Mouse (Mus musculus) spleen, embryonic (tissue): ENCODE data around the gene 4933411K16Rik.
"Not testable (repeated sequence)": the region's sequence is repeated elsewhere in the genome, so short reads cannot be mapped to it uniquely, and the experiment has no call there.

Experiments used
- CTCF ChIA-PET: fragments of 350-600 bp; sonication (Branson Sonifier 250); formaldehyde crosslinking; loops from one replicate; lab custom pipeline; 2022; lab: Charles Lee

Gene 4933411K16Rik

DNA sequence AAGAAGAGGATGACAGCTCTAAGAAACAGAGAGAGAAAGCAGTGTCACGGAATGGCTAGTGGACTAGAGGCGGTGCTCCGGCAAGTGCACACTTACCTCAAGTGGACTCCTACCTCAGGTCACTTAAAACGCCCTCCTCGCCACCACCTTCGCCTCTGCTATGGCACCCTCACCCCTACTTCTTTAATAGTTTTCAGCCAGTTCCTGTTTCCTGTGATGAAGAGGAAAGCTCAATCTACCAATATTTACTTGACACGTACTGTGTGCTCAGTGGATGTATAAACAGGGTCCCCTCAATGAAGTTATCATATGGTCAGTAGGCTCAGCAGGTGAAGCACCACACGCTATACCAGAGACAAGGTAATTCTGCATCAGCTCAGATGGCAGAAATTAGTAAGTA lies 26.5 kb downstream of the 4933411K16Rik start:
- CTCF ChIA-PET: no interaction called here

DNA sequence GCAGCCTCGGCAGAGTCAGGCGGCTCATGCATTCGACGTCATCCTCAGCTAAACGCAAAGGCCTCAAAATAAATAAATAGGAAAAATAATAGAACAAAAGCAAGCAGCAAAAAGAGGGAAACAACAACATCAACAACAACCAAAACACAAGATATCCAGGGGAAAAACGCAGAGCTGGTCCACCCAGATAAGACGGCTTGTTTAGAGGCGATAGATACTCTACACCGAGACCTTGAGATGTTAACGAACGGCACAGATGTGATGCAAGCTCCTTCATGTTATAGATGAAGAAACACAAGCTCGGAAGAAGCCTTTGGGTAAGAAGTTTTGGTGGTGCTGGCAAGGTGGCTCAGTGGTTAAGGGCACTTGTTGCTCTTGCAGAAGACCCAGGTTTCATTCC lies 27.0 kb downstream of the 4933411K16Rik start:
- CTCF ChIA-PET: no interaction called here

DNA sequence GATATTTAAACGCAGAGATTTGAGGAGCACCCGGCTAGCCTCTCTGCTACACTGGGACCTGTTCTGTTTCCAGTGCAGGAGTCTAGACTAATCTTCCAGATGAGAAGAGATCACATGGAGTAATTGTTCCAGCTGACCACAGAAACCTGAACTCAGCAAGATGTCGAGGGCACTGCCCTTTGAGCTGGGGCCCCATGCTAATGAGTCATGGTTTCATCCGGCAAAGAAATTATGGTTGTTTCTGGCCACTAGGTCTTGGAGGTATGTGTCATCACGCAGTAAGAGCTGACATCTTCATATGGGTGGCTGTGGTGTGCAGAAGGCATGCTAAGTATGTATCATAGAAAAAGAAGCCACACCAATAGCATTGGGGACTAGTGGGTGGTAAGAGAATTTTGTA lies 27.9 kb downstream of the 4933411K16Rik start:
- CTCF ChIA-PET: interaction anchor here (0.6 kb wide), 1 partner anchor 985 kb away, joined by 3 read pairs; no protein-coding TSS in a partner anchor

DNA sequence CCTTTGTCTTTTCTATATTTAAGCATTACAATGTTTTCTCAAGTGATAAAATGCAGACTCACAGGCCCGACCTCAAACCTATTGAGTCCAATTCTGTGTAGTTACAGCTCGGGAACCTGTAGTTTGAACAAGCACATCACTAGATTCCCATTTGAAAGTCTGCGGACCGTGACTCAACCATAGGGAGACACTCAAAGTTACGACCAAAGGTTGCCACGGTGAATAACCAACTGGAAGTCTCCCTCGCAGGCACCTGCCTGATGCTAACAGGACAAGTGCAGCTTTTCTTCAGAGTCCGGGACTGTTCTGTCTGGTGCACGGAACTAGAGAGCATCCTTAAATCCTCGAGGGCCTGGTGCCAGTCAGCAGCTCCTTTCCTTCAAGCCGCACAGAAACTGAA lies 28.4 kb downstream of the 4933411K16Rik start:
- CTCF ChIA-PET: interaction anchor here (0.6 kb wide), 1 partner anchor 986 kb away, joined by 3 read pairs; no protein-coding TSS in a partner anchor

DNA sequence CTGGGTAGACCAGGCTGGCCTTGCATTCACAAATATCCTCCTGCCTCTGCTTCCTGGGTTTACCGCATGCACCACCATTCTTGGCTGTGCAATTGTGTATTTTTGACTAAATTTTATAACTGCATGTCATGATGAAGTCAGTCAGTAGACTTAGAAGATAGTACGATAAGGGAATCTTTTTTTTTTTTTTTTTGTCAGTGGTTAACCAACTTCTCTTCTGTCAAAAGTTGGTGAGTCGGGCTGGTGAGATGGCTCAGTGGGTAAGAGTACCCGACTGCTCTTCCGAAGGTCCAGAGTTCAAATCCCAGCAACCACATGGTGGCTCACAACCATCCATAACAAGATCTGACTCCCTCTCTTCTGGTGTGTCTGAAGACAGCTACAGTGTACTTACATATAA lies 29.6 kb downstream of the 4933411K16Rik start:
- CTCF ChIA-PET: not testable (repeated sequence)

DNA sequence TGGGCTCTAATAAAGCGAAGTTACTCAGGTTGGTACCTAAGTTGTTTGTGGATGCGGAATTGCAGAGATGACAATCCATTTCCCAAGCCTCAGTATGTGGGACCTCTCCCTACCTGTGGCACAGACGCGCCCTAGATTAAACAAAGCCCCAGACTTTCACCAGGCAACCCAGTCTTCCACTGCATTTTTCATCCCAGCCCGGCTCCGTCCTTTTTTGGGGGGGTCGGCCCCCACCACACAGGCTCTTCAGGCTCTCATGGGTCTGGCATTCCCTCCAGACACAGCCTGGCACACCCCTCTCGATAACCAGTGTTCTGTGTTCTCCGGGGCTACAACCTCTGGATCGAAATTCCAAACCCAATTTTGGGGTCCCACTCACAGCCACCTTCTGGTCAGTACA lies 33.6 kb downstream of the 4933411K16Rik start:
- CTCF ChIA-PET: no interaction called here

DNA sequence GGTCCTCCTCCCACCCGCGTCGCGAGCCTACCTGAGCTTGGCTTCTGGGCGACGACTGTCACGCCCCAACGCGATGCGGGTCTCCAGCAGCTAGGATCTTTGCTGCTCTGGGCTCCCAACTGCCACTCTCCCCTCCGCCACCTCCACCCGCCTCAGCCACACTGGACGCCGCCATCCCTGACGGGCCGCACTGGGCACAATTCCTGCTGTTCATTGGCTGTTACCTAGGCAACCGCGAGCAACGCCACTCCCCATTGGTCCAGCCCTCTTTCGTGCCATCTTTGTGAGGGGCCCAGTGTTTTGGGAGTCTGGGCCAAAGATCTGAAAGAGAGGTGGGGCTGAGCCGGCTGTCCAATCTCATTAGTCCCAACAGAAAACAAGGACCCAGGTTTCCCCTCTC lies 34.1 kb downstream of the 4933411K16Rik start, which contains the start of gene Morn4:
Morn4 (minus strand) TSS at position 192 of the 400 bp plus-strand sequence.
- CTCF ChIA-PET: interaction anchor here (1.6 kb wide), 1 partner anchor 43 kb away, joined by 4 read pairs; no protein-coding TSS in a partner anchor

DNA sequence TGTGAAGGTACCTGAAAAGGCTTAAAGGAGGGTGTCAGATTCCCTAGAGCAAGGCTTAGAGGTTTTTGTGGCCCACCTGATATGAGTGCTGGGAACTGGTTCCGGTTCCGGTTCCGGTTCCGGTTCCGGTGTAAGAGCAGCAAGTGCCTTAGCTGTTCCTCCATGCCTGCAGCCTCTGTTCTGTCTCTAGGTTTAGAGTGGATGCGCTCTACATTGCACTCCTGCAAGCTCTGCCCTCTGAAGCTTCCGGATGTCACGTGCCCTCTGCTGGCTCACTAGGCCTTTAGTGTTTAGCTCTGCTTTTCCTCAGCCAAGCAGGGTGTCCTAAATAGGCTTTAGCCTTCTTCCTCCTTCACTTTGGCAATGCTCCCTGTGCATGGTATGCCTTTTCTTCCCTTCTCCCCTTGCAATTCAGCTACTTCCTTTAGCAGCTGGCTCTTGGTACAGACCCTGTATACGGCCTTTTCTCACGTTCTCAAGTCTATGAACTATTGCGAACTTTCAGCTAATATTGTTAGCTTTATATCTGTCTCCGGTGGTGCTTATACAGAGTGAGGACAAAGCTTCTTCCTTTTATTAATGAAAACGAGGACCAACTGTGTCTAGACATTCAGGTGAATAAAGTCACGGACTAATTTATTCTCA lies 37.2 kb downstream of the 4933411K16Rik start:
- CTCF ChIA-PET: interaction anchor here (0.7 kb wide), 1 partner anchor 53 kb away, joined by 5 read pairs; the partner anchor contains the start of gene Ankrd2

DNA sequence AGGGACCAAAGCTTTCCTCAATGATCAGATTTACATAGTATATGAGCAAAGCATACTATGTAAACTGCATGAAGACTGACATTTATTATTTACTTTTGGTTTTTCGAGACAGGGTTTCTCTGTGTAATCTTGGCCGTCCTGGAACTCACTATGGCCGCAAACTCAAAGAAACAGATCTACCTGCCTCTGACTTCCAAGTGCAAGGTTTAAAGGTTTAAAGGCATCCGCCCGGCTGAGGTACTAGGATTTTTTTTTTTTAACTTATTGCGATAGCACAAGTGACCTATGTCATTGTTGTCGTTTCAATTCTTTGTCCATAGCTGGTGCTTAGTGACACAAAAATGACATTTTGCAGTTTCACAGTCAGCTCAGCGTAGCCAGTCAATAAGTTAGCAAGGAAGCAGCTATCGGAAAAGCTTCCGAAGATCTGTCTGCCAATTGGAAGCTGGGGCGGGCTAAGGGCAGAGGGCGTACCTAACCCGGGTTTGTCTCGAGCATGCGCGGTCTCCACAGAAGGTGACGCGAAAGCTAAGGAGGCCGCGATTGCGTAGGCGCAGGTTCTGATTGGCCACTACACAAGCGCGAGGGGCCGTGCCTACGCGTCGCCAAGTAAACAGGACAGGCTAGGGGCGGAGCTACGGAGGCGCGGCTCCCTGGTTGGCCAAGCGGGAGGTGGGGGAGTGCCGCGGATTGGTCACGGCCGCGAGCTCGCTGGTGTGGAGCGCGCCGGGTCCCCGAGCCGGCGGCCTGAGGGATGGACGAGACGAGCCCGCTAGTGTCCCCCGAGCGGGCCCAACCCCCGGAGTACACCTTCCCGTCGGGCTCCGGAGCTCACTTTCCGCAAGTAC lies 37.9 kb downstream of the 4933411K16Rik start, which contains the start of gene Pi4k2a:
Pi4k2a (plus strand) TSS at position 723 of the 848 bp plus-strand sequence.
- CTCF ChIA-PET: interaction anchor here (0.9 kb wide), 1 partner anchor 16 kb away, joined by 3 read pairs; no protein-coding TSS in a partner anchor

DNA sequence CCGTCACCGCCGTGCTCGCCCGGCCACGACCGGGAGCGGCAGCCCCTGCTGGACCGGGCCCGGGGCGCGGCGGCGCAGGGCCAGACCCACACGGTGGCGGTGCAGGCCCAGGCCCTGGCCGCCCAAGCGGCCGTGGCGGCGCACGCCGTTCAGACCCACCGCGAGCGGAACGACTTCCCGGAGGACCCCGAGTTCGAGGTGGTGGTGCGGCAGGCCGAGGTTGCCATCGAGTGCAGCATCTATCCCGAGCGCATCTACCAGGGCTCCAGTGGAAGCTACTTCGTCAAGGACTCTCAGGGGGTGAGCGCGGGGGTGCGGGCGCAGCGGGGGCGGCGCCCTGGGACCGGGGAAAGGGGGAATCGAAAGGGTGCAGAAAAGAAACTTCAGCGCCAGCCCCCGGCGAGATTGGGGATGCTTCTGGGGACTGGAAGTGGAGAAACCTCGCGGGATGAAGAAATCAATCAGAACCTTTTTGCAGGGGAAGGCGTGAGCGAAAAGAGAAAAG lies 38.6 kb downstream of the 4933411K16Rik start:
- CTCF ChIA-PET: interaction anchor here (0.6 to 0.9 kb wide), 2 partner anchors 15 to 20 kb away, joined by 3 to 5 read pairs; no protein-coding TSS in a partner anchor

DNA sequence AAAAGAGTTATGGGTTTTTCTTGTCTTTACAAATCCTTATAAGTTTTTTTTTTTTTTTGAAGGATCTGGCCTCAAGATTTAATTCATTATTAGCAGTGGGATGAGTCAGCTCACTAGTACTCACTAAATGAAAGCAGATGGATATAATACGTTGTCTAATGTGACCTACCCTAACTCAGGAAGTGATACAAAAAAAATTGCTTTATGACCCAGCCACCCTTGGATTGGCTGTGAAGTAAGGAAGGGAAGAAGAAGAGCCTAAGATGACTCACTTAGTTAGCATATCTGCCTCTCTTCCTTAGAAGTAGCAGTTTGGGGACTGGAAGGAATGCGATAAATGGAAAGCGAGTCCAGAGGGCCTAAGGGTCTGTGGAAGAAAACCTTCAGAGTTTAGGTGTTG lies 47.4 kb downstream of the 4933411K16Rik start:
- CTCF ChIA-PET: no interaction called here
